Mouse (Mus musculus) heart, adult 18-20 months (tissue): Measurements from ENCODE around the gene Tdp1. TPM values are rescaled to one million over a fixed set of nuclear protein-coding genes. Genes with fewer than 3 reads are reported as not detected.
A peak's percentile ranks its signal among the peaks of the same experiment; 100 is the strongest.
"Not testable (repeated sequence)": the region's sequence is repeated elsewhere in the genome, so short reads cannot be mapped to it uniquely, and the experiment has no call there.

Source experiments
- DNase-seq, 2 experiments: peaks; one replicate each; pipeline ENCODE4 v3.0.0; 2021 to 2022; ENCODE audit warnings: mixed read lengths in 1 of 2
- total RNA-seq, 2 experiments: library from RNA; stranded (reverse); gene quantifications; 2 replicates each; pipeline ENCODE4 v1.2.3; 2021

The Tdp1 gene
- total RNA-seq, 2 experiments from 2014 or later, result 8.8 to 10.5 TPM

DNA sequence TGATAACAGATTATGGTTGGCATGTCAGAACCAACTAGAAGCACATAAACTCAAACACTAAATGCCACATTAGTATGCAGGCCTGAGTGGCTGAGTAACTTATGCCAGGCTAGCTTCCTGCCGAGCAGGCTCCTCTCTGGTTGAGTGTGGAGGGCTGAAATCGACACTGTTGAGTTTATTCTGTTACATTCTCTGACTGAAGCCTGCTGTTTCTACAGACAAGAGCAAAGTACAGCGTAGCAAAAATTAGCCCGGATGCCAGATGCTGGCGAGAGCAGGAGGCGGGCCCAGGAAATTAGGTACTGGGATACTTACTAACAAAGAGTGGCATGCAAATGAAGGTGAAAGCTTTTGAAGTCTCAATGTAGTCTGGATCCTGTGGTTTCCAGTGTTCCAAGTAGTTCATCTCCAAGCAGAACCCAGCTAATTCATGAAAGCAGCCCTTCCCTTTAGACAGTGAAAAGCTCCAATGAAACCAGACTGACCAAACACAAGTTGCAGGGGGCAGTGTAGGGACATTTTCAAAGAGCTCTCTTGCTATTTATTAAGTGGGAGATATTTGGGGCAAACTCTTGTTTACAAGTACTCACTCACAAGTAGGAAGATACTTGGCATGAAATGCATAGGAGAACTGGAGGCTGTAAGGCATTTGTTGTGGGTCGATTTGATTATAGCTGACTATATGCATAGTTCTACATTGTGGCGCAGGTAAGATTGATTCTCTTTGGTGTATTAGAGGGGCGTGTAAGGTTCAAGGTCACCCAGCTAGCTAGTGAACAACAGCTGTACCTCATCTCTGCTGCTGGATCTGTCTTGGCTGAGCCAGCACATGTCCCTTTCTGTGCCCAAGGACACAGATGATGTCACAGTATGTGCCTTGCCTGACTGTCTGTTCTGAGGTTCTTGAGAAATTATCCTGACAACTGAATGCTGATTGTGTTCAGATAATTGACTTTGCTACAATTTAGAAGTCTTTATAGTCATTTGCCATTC, 74.0 kb downstream of the Tdp1 start:
- DNase-seq, result no peak

DNA sequence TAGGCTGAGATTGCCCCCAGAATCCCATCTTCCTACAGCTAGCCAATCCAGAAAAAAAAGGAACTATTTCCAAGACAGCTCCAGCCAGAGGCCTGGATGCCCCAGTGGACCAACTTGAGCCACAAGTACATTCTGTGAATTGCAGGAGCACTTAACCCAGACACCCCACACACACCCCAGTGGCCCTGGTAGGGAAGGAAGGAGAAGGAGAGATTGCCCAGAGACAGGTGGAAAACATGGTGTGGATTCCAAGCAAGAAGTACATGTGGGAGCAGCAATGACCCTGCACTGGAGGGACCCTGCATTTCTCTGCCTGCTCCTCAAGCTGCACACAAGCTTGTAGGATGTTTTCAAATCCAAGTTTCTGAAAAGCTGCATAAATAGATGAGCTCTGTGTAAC, 75.0 kb downstream of the Tdp1 start:
- DNase-seq, result no peak

DNA sequence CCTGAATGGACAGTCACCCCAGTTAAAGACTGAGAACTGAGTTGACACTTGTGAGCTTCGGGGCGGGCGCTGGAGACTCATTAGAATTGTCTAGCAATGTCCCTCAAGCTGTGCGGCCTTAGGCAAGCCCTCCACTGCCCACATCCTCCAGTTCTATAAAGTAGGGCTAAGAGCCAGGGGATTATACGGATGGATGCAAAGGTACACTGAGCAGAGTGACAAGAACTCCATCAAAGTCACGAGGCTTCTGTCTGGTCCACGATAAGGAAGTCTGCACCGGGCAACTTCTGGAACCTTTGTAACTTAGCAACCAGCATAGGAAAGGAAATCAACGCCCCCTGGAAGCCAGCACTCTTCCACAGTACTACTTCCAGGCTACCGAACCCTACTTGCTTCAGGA, 75.6 kb downstream of the Tdp1 start:
- DNase-seq, result no peak

DNA sequence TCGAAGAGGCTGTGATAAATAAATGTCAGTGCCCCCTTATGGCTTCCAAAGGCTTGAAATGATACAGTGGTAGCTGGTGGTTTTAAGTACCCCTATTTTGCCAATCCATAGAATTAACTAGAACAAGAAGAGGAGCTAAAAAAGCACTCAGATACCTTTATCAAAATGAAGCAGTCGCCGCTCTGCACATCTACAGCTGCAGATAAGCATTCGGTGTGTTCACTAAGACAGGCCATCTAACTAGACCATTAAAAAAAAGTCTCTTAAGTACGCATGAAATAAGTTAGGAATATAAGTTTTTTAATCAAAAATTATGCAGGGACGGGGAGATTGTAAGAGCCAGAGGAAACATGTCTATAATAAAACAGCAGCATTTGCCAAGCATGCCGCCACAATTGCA, 76.4 kb downstream of the Tdp1 start:
- no peak for DNase-seq

DNA sequence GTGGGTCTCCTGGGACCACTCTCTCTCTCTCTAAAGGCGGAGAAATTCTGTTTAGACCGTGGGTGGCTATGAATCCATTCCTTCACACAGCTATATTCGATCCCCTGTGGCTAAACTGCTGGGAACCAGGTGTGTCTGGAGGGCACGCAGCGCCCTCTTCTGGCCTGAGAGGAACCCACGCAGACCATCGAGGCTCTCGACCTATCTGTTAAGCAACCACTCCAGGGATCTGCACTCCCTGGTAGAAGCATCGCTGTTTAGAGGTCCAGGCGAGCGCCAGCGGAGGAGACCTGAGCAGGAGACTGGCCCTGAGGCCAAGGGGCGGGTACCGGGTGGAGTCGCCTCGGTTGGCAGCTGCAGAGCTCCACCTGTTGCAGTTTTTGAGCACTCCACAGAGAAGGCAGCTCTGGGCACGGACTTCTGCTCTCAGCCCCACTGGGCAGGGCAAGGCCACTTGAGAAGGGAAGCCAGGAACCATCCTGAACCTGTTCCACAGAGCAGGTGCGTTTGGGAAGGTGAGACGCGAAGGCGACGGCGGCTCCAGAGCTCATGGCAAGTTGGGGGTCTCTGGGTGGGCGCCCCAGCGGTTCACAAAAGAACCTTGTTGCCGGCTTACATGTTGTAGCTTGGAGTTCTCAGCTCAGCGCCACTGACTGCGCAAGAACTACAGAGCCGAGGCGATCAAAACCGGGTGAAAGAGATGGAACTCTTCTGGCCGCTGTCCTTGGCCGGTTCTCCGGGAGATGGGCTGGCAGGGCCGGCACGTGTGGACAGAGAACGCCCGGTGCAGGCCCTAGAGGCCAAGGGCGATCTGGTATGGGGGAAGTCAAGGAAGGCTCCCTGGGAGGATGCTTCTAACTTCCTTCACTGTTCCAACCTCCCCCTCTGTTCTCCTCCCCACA, 80.2 kb downstream of the Tdp1 start, which contains the start of gene Kcnk13:
TSS of gene Kcnk13 (plus strand) at position 199 of the 902 bp plus-strand sequence.
- DNase-seq, result peak; percentile 55 to 75

DNA sequence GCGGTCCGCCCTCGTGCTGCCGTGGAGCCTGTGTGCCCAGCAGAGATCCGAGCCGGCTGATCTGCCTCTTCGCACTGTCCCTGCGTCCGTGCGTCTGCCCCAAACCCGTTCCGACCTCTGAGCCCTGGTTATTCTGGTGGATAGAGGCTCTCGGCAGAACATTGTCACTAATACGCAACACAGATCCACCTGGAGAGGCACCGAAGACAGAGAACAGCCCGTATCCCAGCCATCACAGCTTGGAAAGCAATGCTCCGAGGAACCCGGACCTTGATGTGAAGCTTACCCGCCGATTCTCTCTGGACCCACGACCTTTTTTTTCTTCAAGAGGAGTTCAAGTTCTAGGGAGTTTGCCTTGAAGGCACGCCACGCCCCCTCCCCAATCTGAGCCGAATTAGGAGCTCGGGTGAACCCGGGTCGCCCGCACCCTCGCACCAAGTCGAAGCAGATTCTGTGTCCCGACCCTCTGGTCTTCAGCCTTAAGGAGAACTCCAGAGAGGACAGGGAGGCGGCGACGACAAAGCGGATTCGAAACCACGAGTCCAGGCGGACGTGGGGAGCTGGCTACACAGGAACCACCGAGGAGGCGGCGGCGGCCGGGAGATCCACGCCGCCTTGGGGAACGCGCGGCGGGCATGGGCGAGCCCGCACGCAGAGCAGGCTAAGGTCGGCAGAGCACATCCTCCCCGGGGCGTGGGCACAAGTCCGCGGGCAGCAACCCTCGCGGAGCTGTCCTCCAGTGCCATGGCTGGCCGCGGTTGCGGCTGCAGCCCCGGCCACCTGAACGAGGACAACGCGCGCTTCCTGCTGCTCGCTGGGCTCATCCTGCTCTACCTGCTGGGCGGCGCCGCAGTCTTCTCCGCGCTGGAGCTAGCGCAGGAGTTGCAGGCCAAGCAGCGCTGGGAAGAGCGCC, 81.1 kb downstream of the Tdp1 start:
- DNase-seq, result peak; percentile 62

DNA sequence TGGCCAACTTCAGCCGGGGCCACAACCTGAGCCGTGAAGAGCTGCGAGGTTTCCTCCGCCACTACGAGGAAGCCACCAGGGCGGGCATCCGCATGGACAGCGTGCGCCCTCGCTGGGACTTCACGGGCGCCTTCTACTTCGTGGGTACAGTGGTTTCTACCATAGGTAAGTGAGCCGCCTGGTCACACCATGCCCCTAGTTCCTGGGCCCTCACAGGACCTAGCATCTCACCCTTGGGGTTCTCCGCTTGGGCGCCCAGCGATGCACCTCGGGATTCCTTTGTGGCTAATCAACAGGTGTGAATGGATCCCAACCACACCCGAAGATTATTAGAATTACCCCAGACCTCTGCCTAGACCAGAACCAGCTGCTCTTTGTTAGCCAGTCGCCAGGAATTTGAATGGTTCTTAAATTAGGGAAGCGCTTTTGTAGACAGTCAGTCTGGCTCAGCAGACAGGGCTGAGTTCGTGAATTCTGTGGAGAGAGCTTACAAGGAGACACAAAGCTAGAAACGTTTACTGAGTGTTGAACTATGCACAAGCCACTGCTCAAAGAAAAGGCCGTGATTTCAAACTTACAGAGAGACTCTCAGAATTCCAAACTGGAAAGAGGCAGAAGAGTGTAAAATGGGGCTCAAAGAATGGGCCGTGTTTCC, 81.9 kb downstream of the Tdp1 start:
- peak in 1 of 2 experiments; percentile 17 for DNase-seq

DNA sequence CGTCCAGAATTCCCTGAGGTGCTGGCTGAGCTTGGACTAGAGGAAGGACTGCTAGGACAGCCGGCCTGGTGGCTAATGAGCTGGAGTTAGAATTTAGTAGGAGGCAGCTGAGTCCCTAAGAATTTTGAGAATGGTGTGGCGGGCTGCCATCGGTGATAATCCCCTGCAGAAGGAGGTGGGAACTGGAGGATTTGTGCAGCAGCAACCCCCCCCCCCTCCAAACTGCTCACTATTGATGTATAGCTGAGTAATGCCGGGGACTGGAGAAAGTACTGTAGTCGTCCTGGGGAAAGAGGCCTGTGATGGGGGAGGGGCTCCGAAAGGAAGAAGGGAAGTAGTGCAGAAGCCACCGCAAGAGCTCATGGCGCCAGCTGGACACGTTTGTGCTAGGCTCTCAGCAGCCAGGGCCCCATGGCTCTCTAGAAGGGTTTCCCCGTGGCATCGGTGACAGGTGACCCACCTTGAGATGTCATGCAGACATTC, 82.6 kb downstream of the Tdp1 start:
- DNase-seq, result peak; percentile 37 to 39

DNA sequence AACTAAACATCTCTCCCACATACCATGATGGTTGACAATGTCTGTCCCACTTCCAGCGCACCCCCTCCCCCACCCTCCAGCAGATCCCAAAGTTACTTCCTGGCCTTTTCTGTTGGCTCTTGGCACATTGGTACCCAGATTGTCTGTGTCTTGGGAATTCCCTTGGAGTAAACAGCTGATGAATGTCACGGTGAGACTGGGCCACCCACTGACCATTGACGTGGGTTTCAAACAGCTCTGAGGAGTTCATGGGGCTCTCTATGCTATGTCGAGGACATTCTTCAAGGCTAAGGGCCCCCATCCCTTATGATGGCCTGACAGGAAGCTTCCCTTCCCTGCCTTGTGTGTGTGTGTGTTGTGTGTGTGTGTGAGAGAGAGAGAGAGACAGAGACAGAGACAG, 85.6 kb downstream of the Tdp1 start:
- DNase-seq, result no peak

DNA sequence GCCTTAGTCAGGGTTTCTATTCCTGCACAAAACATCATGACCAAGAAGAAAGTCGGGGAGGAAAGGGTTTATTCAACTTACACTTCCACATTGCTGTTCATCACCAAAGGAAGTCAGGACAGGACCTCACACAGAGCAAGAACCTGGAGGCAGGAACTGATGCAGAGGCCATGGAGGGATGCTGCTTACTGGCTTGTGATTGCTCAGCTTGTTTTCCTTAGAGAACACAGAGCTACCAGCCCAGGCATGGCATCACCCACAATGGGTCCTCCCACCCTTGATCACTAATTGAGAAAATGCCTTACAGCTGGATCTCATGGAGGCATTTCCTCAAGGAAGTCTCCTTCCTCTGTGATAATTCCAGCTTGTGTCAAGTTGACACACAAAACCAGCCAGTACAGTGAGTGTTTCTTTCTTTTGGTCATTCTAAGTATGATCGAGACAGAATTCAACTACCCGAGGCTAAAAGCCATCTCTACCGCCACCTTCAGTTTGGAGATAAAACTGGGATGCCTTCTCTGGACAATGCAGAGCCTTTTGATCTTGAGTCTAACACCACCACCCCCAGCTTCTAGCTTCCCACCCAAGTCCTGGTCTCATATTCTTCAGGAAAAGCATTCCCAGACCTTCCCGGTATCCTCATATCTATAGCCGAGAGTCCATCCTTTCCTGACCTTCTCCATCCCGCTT, 87.0 kb downstream of the Tdp1 start:
- DNase-seq, result not testable (repeated sequence)

DNA sequence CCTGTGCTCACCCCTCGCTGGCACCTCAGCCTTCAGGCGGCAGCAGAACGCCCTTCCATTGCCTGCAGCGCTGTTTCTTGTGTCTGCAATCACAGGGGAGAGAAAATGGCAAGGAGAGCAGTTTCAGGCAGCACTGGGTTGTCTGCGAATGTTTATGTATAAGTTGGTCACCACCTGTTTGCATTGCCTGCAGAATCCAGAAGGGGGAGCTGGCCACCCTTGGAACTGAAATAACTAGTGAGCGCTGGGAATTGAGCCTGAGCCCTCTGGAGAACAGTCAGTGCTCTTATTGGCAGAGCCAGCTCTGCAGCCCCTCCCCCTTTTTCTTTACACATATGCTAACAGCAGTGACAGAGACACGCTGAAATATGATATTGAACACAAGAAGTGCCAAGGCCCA, 88.5 kb downstream of the Tdp1 start:
- DNase-seq, result no peak

DNA sequence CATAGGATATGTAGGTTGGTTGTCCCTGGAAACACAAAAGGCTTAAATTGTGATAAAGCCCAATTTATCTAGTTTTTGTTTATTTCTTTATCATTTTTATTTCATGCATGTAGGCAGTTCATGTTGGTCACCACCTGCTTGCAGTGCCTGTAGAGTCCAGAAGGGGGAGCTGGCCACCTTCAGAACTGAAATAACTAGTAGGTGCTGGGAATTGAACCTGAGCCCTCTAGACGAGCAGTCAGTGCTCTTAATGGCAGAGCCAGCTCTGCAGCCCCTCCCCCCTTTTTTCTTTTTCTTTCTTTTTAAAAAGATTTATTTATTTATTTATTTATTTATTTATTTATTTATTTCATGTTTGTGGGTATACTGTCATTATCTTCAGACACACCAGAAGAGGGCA, 89.3 kb downstream of the Tdp1 start:
- no peak for DNase-seq

DNA sequence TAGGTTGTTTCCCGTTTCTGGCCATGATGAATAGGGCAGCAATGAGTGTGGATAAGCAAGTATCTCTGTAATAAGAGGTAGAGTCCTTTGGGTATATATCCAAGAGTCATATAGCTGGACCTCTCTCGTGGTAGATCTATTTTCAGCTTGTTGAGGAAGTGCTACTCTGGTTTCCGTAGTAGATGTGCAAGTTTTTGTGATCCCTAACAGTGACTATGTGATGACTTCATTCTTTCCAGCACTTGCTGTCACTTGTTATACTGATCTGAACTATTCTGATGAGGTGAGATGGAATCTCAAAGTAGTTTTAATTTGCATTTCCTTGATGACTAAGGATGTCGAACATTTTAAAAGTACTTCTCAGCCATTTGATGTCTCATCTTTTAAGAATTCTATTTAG, 95.2 kb downstream of the Tdp1 start:
- DNase-seq, result no peak

DNA sequence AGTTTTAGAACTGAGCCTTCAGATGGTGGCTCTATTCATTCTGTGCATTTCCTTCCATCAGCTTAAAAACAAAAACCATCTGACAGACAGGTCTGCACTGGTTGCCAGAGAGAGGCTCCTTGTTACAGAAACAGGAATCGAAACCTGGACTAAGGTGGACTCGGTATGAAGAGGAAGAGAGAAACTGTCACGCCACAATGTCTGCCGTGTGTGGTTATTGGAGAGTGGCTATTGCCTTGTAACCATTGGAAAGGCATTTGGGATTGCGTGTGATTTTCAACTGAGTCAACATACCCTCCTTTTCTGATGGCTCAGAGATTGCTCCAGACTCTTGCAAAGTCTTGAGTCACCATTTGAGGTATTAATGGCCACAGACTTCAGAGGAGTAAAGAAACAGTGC, 102.5 kb downstream of the Tdp1 start:
- DNase-seq, result no peak

DNA sequence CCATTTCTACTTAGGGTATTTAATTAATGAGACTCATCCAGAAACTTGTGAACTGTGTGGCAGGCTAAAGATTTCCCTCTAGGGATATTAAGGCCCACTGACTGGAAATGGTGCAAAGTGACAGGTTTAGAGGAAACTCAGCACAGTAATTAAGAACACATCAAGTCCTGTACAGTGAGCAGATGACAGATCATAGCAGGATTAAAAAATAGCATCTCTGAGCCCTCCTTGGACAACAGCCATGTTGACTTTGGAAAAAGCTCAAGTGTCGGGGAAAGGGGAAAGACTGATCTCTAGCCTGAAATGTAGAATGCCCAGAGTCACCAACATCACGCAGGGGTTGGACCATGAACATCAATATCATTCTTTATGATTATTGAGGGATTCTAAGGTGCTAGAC, 103.8 kb downstream of the Tdp1 start:
- no peak for DNase-seq

DNA sequence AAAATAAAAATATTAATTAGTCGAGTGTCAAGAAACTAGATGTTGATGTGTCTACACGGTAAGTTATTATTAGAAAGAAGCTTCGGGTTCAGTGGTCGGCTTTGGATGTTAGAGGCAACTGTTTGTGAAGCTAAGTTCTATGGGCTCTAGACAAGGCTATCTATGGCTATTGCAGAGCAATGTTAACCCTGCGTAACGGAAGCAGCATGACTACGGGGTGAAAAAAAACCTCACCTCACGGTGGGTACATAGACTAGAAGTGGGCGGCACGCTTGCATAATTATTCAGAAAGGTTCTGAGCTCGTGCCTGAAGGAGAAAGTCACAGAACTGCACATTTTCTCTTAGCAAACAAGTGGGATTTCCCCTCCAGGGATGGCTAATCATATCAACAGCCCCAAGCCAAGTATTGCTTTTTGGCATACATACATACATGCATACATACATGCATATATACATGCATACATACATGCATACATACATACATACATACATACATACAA, 108.1 kb downstream of the Tdp1 start:
- no peak for DNase-seq

DNA sequence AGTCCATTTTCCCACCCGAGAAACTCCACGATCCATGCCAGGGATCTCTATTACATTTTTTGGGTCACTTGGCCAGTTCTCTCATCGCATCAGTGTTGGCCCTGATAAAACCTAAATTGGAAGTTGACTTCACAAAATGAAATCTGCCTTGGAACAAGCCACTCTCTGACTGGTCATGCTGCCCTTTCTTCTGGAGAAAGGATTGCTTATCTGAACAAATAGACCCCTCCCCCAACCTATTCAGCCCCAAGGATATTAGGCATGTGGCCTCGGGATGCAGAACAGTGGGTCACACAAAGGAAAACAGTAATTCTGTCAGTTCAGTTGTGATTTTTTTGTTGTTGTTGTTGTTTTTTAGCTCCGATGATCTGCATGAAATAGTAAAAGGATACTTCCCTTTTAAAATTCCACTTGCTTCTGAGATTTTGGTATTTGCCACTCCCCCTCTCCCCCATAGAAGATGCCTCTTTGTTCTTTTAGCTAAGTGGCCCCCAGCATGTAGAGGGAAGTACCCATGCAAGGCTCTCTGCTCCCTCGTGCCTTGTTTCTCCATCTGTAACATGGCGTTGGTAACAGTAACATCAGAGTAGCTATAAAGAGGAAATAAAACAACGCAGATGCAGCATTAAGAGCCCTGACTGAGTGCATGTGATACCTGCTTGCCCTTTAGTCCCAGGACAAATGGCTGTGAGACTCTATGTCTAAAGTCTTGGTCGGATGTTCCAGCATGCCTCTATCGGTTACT, 109.0 kb downstream of the Tdp1 start:
- DNase-seq, result peak; percentile 19 to 23

DNA sequence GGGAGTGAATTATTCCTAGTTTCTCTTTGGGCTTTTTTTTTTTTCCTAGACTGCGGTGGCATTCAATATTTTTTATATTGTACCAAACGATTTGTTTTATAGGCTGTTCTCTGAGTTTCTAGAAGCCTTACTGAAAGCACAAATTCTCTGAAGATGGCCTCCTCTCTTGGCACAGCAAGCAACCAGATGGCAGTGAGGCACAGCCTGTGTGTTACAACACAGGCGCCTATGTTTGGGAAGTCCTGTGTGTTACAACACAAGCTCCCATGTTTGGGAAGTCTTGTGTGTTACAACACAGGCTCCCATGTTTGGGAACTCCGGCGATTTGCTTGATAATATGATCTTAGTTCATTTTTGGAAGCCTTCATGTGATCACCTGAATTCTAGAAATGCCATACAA, 111.6 kb downstream of the Tdp1 start:
- DNase-seq, result no peak

DNA sequence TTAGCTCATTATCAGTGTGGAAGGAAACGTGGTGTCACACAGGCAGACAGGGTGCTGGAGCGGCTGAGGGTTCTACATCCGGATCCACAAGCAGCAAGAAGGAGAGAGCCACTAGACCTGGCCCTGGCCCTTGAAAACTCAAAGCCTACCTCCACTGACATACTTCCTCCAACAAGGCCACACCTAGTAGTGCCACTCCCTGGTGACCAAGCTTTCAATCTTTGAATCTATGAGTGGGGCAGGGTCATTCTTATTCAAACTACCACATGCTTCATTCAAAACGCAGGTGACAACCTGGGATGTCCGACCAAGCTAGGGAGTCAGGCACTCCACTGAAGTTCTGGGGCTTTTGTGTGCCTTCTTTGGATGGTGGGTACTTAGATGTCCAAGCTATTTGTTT, 115.4 kb downstream of the Tdp1 start:
- DNase-seq, result no peak

DNA sequence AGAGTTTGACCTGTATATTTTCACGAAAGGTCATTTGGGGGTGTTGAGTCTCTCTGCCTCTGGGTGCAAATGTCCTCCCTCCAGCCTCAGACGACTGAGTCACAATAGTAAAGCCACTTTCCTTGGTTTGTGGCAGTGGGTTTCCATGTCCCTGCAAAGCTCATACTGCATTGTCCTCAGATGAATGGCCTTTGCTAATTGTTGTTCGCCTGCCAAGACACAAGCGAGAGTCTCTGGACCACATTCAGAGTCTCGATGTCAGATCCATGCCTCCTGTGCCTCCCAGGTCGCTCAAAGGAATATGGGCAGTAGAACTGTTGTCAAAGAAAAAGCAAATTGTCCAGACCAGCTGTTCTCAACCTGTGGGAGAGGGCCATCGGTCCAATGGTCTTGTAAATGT, 116.1 kb downstream of the Tdp1 start:
- no peak for DNase-seq
